Mouse (Mus musculus) frontal cortex, adult (tissue): ENCODE data around the gene Olfr1454.

ENCODE experiments used
- ATAC-seq: cut with Nextera tagmentation; 2 replicates; pipeline ENCODE4 v1.9.2; 2017; ENCODE audit warnings: mild to moderate bottlenecking, moderate library complexity, mixed read lengths; ENCODE audit not compliant: low TSS enrichment

Olfr1454 gene

GRCm38 (mm10) chr19:13060310-13060709 lies at the start of gene Olfr1454:
Olfr1454 (plus strand) TSS chr19:13060610.
- no peak for ATAC-seq

GRCm38 (mm10) chr19:13028227-13028626 lies 32.2 kb upstream of the Olfr1454 start, which contains the start of gene Olfr1453:
Olfr1453 (minus strand) TSS chr19:13028327.
- no peak for ATAC-seq

GRCm38 (mm10) chr19:13093908-13094307 lies 33.5 kb downstream of the Olfr1454 start:
- no peak for ATAC-seq

- no peak for ATAC-seq
These were observed 37.4 kb downstream of the Olfr1454 start, which contains the start of gene Olfr1457 for GRCm38 (mm10) chr19:13097791-13098190. Olfr1457 (minus strand) TSS chr19:13097891.

- ATAC-seq, result no peak
These were observed 46.3 kb downstream of the Olfr1454 start, which contains the start of gene Olfr1458 for GRCm38 (mm10) chr19:13106675-13107074. Olfr1458 (minus strand) TSS chr19:13106775.
